Mouse (Mus musculus) limb, embryonic 10.5 days (tissue): ENCODE results near the gene Zfp60. TPM values are rescaled to one million over a fixed set of nuclear protein-coding genes. Genes with fewer than 3 reads are reported as not detected.

Source experiments
- DNase-seq: peaks from one replicate; pipeline ENCODE4 v3.0.0-alpha.2; 2017; ENCODE audit warnings: low spot score
- H3K27ac ChIP-seq: fragments of 300-500 bp; sonication (generic); 2 replicates; pipeline ENCODE4 v1.5.1; 2016; ENCODE audit warnings: mild to moderate bottlenecking
- H3K27me3 ChIP-seq: fragments of 300-500 bp; sonication (generic); 2 replicates; pipeline ENCODE4 v1.6.1; 2016; ENCODE audit warnings: low read depth, mild to moderate bottlenecking; ENCODE audit not compliant: poor library complexity, severe bottlenecking
- H3K36me3 ChIP-seq: fragments of 300-500 bp; sonication (generic); 2 replicates; pipeline ENCODE4 v1.6.1; 2016; ENCODE audit warnings: mild to moderate bottlenecking, moderate library complexity
- H3K4me1 ChIP-seq: fragments of 300-500 bp; sonication (generic); 2 replicates; pipeline ENCODE4 v1.6.1; 2016
- H3K4me3 ChIP-seq: fragments of 300-500 bp; sonication (generic); 2 replicates; pipeline ENCODE4 v1.5.1; 2016; ENCODE audit warnings: mild to moderate bottlenecking, moderate library complexity
- H3K9me3 ChIP-seq: fragments of 300-500 bp; sonication (generic); replicated peaks from 2 replicates; pipeline ENCODE4 v1.6.1; 2016; ENCODE audit warnings: mild to moderate bottlenecking
- WGBS: fragments of 180-500 bp; shearing (Covaris S2); methylation state at CpG from one replicate; pipeline ENCODE4 v1.1.7; 2016; 5-methylcytosine and 5-hydroxymethylcytosine counted together
- polyA plus RNA-seq: library from polyadenylated mRNA; unstranded; fragments of >200 nt; fragmentation: Nextera tagmentation; extraction: Ambion mirVana; gene quantifications from 2 replicates; pipeline ENCODE4 v1.2.1, GENCODE M21; 2016

Gene Zfp60
- 38.2 and 49.5 TPM in 2 replicates for polyA plus RNA-seq

- Histone ChIP-seq H3K27me3 (no peaks in the 10 kb centered on the region), H3K9me3 (no peaks in the 10 kb centered on the region), H3K4me3 (peak within 1 kb of the TSS; percentile 74), H3K36me3 (peaks cover 20% of the 10 kb centered on the region), H3K27ac (peak within 1 kb of the TSS; percentile 96), H3K4me1 (peaks cover 15% of the 10 kb centered on the region)
- WGBS: under 1% methylated on average over 35 of the region's 35 CpGs
- DNase-seq: peak; percentile 90
Observed at GRCm38 (mm10) chr7:27731281-27731883, at the start of gene Zfp60. Zfp60 (plus strand) TSS chr7:27731389.

- H3K4me3 ChIP-seq: no peak overlapping the region
- 73% methylated on average over 2 of the region's 2 CpGs for WGBS
Observed at GRCm38 (mm10) chr7:27683218-27683617, 48.0 kb upstream of the Zfp60 start.

GRCm38 (mm10) chr7:27685220-27685619 lies 46.0 kb upstream of the Zfp60 start:
- no peaks in the 10 kb centered on the region for H3K9me3 ChIP-seq
- WGBS: 49% methylated on average over 5 of the region's 5 CpGs
- H3K27me3 ChIP-seq: no peaks in the 10 kb centered on the region
- peaks cover 12% of the 10 kb centered on the region for H3K4me1 ChIP-seq
- no peaks in the 10 kb centered on the region for H3K36me3 ChIP-seq
- DNase-seq: no peak
- H3K4me3 ChIP-seq: peak overlapping the region; percentile 19; the same call in 1 of the 2 replicates
- no peak overlapping the region for H3K27ac ChIP-seq

More at GRCm38 (mm10) chr7:27683218-27683617, 48.0 kb upstream of the Zfp60 start:
- Histone ChIP-seq H3K9me3 (no peaks in the 10 kb centered on the region), H3K36me3 (no peaks in the 10 kb centered on the region), H3K4me1 (peaks cover 2% of the 10 kb centered on the region), H3K27me3 (no peaks in the 10 kb centered on the region), H3K27ac (no peak overlapping the region)
- no peak for DNase-seq

- Histone ChIP-seq H3K4me3 (peak overlapping the region; percentile 19; the same call in 1 of the 2 replicates), H3K27ac (no peak overlapping the region), H3K9me3 (no peaks in the 10 kb centered on the region), H3K36me3 (no peaks in the 10 kb centered on the region), H3K4me1 (peaks cover 12% of the 10 kb centered on the region), H3K27me3 (no peaks in the 10 kb centered on the region)
- DNase-seq: peak; percentile 40
- WGBS: under 1% methylated on average over 6 of the region's 6 CpGs
Observed at GRCm38 (mm10) chr7:27685681-27686080, 45.5 kb upstream of the Zfp60 start.

GRCm38 (mm10) chr7:27687043-27687442 lies 44.1 kb upstream of the Zfp60 start:
- Histone ChIP-seq H3K27ac (no peak overlapping the region), H3K36me3 (no peaks in the 10 kb centered on the region), H3K4me1 (peaks cover 12% of the 10 kb centered on the region), H3K27me3 (no peaks in the 10 kb centered on the region), H3K9me3 (no peaks in the 10 kb centered on the region), H3K4me3 (no peak overlapping the region)
- WGBS: 87% methylated on average over 1 of the region's 1 CpGs
- DNase-seq: no peak

GRCm38 (mm10) chr7:27687836-27688235 lies 43.4 kb upstream of the Zfp60 start:
- peaks cover 12% of the 10 kb centered on the region for H3K4me1 ChIP-seq
- 75% methylated on average over 3 of the region's 3 CpGs for WGBS
- DNase-seq: no peak

GRCm38 (mm10) chr7:27688246-27688788 lies 42.9 kb upstream of the Zfp60 start:
- DNase-seq: peak; percentile 34
- Histone ChIP-seq H3K4me1 (peaks cover 12% of the 10 kb centered on the region), H3K36me3 (no peaks in the 10 kb centered on the region), H3K4me3 (peak overlapping the region; percentile 58), H3K9me3 (no peaks in the 10 kb centered on the region), H3K27ac (peak overlapping the region; percentile 84), H3K27me3 (no peaks in the 10 kb centered on the region)
- 50% methylated on average over 14 of the region's 14 CpGs for WGBS

More at GRCm38 (mm10) chr7:27687836-27688235, 43.4 kb upstream of the Zfp60 start:
- Histone ChIP-seq H3K9me3 (no peaks in the 10 kb centered on the region), H3K36me3 (no peaks in the 10 kb centered on the region), H3K4me3 (no peak overlapping the region), H3K27me3 (no peaks in the 10 kb centered on the region), H3K27ac (no peak overlapping the region)

GRCm38 (mm10) chr7:27688815-27689612 lies 42.2 kb upstream of the Zfp60 start, which contains the start of gene Zfp607b:
Zfp607b (plus strand) TSS chr7:27689340.
- Histone ChIP-seq H3K4me3 (peak within 1 kb of the TSS; percentile 58), H3K4me1 (peaks cover 12% of the 10 kb centered on the region), H3K36me3 (no peaks in the 10 kb centered on the region), H3K9me3 (no peaks in the 10 kb centered on the region), H3K27ac (peak within 1 kb of the TSS; percentile 84), H3K27me3 (no peaks in the 10 kb centered on the region)
- DNase-seq: peak; percentile 89
- 3% methylated on average over 19 of the region's 19 CpGs for WGBS

- Histone ChIP-seq H3K4me3 (no peak overlapping the region), H3K4me1 (peaks cover 12% of the 10 kb centered on the region), H3K36me3 (no peaks in the 10 kb centered on the region), H3K27me3 (no peaks in the 10 kb centered on the region), H3K27ac (no peak overlapping the region), H3K9me3 (no peaks in the 10 kb centered on the region)
- WGBS: 49% methylated on average over 5 of the region's 5 CpGs
- DNase-seq: peak; percentile 36
Observed at GRCm38 (mm10) chr7:27691076-27691475, 40.1 kb upstream of the Zfp60 start.

GRCm38 (mm10) chr7:27696711-27697110 lies 34.5 kb upstream of the Zfp60 start:
- Histone ChIP-seq H3K27me3 (no peaks in the 10 kb centered on the region), H3K36me3 (no peaks in the 10 kb centered on the region)
- 40% methylated on average over 3 of the region's 3 CpGs for WGBS

GRCm38 (mm10) chr7:27710402-27710801 lies 20.8 kb upstream of the Zfp60 start:
- WGBS: 88% methylated on average over 7 of the region's 7 CpGs
- H3K4me1 ChIP-seq: no peaks in the 10 kb centered on the region
- no peak overlapping the region for H3K27ac ChIP-seq
- H3K4me3 ChIP-seq: no peak overlapping the region
- no peaks in the 10 kb centered on the region for H3K9me3 ChIP-seq
- H3K27me3 ChIP-seq: no peaks in the 10 kb centered on the region
- H3K36me3 ChIP-seq: no peaks in the 10 kb centered on the region
- no peak for DNase-seq

More at GRCm38 (mm10) chr7:27696711-27697110, 34.5 kb upstream of the Zfp60 start:
- H3K4me1 ChIP-seq: no peaks in the 10 kb centered on the region
- no peak for DNase-seq
- H3K9me3 ChIP-seq: no peaks in the 10 kb centered on the region
- no peak overlapping the region for H3K27ac ChIP-seq
- no peak overlapping the region for H3K4me3 ChIP-seq

GRCm38 (mm10) chr7:27721951-27722350 lies 9.2 kb upstream of the Zfp60 start:
- 91% methylated on average over 8 of the region's 8 CpGs for WGBS
- Histone ChIP-seq H3K9me3 (no peaks in the 10 kb centered on the region), H3K36me3 (no peaks in the 10 kb centered on the region), H3K4me3 (no peak overlapping the region), H3K4me1 (no peaks in the 10 kb centered on the region), H3K27me3 (no peaks in the 10 kb centered on the region), H3K27ac (no peak overlapping the region)
- no peak for DNase-seq
